Mouse (Mus musculus) kidney, postnatal 0 days (tissue): ENCODE measurements at regions not wholly inside any gene's neighbourhood (a gene's known extent, or its start where the extent isn't known, plus 50 kb on each side); places are given as distances from the start of the nearest gene placed in this dataset.

Experiments
- ATAC-seq: fragments of 200-750 bp; cut with Nextera tagmentation; replicated peaks from 2 replicates; pipeline ENCODE4 v1.8.0; 2017; ENCODE audit warnings: low read depth, moderate number of reproducible peaks, moderate TSS enrichment, moderate library complexity; ENCODE audit not compliant: low FRiP score
- DNase-seq: peaks from one replicate; pipeline ENCODE4 v3.0.0-alpha.2; 2016; ENCODE audit warnings: low spot score
- H3K27ac ChIP-seq: fragments of 300-500 bp; sonication (generic); 2 replicates; pipeline ENCODE4 v1.5.1; 2014; ENCODE audit warnings: mild to moderate bottlenecking
- H3K27me3 ChIP-seq: fragments of 300-500 bp; sonication (generic); 2 replicates; pipeline ENCODE4 v1.6.1; 2014; ENCODE audit warnings: low read length, mixed read lengths; ENCODE audit not compliant: insufficient read depth
- H3K36me3 ChIP-seq: fragments of 300-500 bp; sonication (generic); 2 replicates; pipeline ENCODE4 v1.6.1; 2014; ENCODE audit warnings: low read length, mixed read lengths; ENCODE audit not compliant: insufficient read depth
- H3K4me1 ChIP-seq: fragments of 300-500 bp; sonication (generic); replicated peaks from 2 replicates; pipeline ENCODE4 v1.6.1; 2014; ENCODE audit warnings: antibody characterized with exemption, low read length, mixed read lengths; ENCODE audit not compliant: insufficient read depth
- H3K4me2 ChIP-seq: fragments of 300-500 bp; sonication (generic); 2 replicates; pipeline ENCODE4 v1.6.1; 2014; ENCODE audit warnings: mild to moderate bottlenecking, low read length, moderate library complexity, mixed read lengths
- H3K4me3 ChIP-seq: fragments of 300-500 bp; sonication (generic); replicated peaks from 2 replicates; pipeline ENCODE4 v1.5.1; 2014; ENCODE audit warnings: low read depth, low read length
- H3K9ac ChIP-seq: fragments of 300-500 bp; sonication (generic); 2 replicates; pipeline ENCODE4 v1.6.1; 2014; ENCODE audit warnings: low read depth, low read length
- H3K9me3 ChIP-seq: fragments of 300-500 bp; sonication (generic); replicated peaks from 2 replicates; pipeline ENCODE4 v1.6.1; 2016; ENCODE audit warnings: low read length, inconsistent platforms, mixed read lengths
- CTCF ChIP-seq: IDR thresholded peaks from 2 replicates; pipeline ENCODE4 v1.5.1; 2016; ENCODE audit warnings: antibody characterized with exemption, low read depth, mild to moderate bottlenecking, moderate library complexity
- WGBS: fragments of 180-500 bp; shearing (Covaris S2); extraction: QIAGEN DNeasy Blood & Tissue Kit; methylation state at CpG from one replicate; pipeline ENCODE4 v1.1.7; 2014; 5-methylcytosine and 5-hydroxymethylcytosine counted together

- no peak for ATAC-seq
- WGBS: 83% methylated on average over 2 of the region's 2 CpGs
- Histone ChIP-seq H3K36me3 (no peaks in the 10 kb centered on the region), H3K27me3 (no peaks in the 10 kb centered on the region), H3K9me3 (no peaks in the 10 kb centered on the region), H3K9ac (no peak overlapping the region), H3K27ac (no peak overlapping the region), H3K4me2 (no peak overlapping the region), H3K4me1 (no peaks in the 10 kb centered on the region), H3K4me3 (no peak overlapping the region)
- DNase-seq: no peak
- no peak for TF ChIP-seq CTCF
Measured at GRCm38 (mm10) chr1:149199284-149199683, 761.8 kb downstream of the Pla2g4a start.

- no peak for DNase-seq
- no peaks in the 10 kb centered on the region for H3K36me3 ChIP-seq
- H3K27ac ChIP-seq: no peak overlapping the region
- H3K4me1 ChIP-seq: no peaks in the 10 kb centered on the region
- TF ChIP-seq CTCF: no peak
- no peak for ATAC-seq
- no peaks in the 10 kb centered on the region for H3K27me3 ChIP-seq
- H3K4me2 ChIP-seq: no peak overlapping the region
- 43% methylated on average over 4 of the region's 4 CpGs for WGBS
- no peaks in the 10 kb centered on the region for H3K9me3 ChIP-seq
- no peak overlapping the region for H3K4me3 ChIP-seq
- no peak overlapping the region for H3K9ac ChIP-seq
Measured at GRCm38 (mm10) chr1:149198854-149199253, 762.2 kb downstream of the Pla2g4a start.
